Mouse (Mus musculus) MEL (cell line): ENCODE measurements around the gene Umad1.

Experiments
- CTCF ChIP-seq, 3 experiments: IDR thresholded peaks in 2 of 3; conservative IDR thresholded peaks in 1 of 3; 2 replicates each; pipeline ENCODE4 v1.5.1; 2011 to 2012; ENCODE audit warnings: low read length in 3 of 3, low read depth in 2 of 3, mild to moderate bottlenecking in 2 of 3, improper control_type of control experiment in 1 of 3, inconsistent platforms in 1 of 3, mixed read lengths in 1 of 3, moderate library complexity in 1 of 3; ENCODE audit not compliant: control insufficient read depth in 1 of 3, insufficient read depth in 1 of 3, poor library complexity in 1 of 3, severe bottlenecking in 1 of 3
- E2F4 ChIP-seq: IDR thresholded peaks from 2 replicates; pipeline ENCODE4 v1.6.1; 2011; ENCODE audit warnings: low read depth, low read length, improper control_type of control experiment, borderline replicate concordance
- EP300 ChIP-seq, 2 experiments: IDR thresholded peaks; 2 replicates each; pipeline ENCODE4 v1.6.1; 2011; ENCODE audit warnings: improper control_type of control experiment in 2 of 2, low read length in 2 of 2, low read depth in 1 of 2, mild to moderate bottlenecking in 1 of 2
- GATA1 ChIP-seq: IDR thresholded peaks from 2 replicates; pipeline ENCODE4 v1.6.1; 2011; ENCODE audit warnings: low read depth, low read length, improper control_type of control experiment
- HCFC1 ChIP-seq: IDR thresholded peaks from 2 replicates; pipeline ENCODE4 v1.6.1; 2012; ENCODE audit warnings: low read depth, mild to moderate bottlenecking, inconsistent platforms, low read length, improper control_type of control experiment, moderate library complexity
- NELFE ChIP-seq: IDR thresholded peaks from 2 replicates; pipeline ENCODE4 v1.6.1; 2011; ENCODE audit warnings: low read depth, low read length, improper control_type of control experiment
- NRF1 ChIP-seq: IDR thresholded peaks from 2 replicates; pipeline ENCODE4 v1.6.1; 2014; ENCODE audit warnings: low read depth, mild to moderate bottlenecking, inconsistent platforms, low read length, improper control_type of control experiment, moderate library complexity; ENCODE audit not compliant: poor library complexity, insufficient read depth, severe bottlenecking
- POLR2A ChIP-seq, 2 experiments: IDR thresholded peaks; 2 replicates each; pipeline ENCODE4 v1.6.1; 2011 to 2012; ENCODE audit warnings: low read length in 2 of 2, mild to moderate bottlenecking in 2 of 2, control low read depth in 1 of 2, improper control_type of control experiment in 1 of 2, low read depth in 1 of 2, moderate library complexity in 1 of 2; ENCODE audit not compliant: control insufficient read depth in 1 of 2, insufficient read depth in 1 of 2, poor library complexity in 1 of 2
- SIN3A ChIP-seq: IDR thresholded peaks from 2 replicates; pipeline ENCODE4 v1.6.1; 2012; ENCODE audit warnings: low read length, improper control_type of control experiment, inconsistent platforms

DNA sequence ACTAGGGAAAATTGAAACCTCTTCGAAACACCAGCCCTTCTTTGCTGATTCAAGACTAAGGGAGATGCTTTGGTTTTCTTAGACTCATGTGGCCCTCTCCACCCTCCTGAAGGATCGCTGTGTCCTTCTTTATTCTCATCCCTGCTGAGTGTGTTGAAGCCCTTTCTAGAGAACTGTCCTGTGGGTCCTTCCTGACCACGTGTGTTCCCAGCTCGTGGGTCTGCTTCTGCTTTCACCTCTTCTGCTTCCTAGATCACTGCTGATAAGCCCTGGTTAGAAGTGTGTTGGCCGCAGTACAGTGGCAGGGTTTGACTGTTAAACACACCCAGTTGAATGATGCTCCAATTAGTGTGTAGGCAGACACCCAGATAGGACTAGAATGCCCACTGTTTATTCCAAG lies 168.6 kb downstream of the Umad1 start:
- TF ChIP-seq NELFE = no peak
- no peak for TF ChIP-seq NRF1
- TF ChIP-seq GATA1 = no peak
- TF ChIP-seq CTCF (IDR thresholded peaks at IDR 0.05 in 2 of 3, conservative IDR thresholded peaks at IDR 0.05 in 1 of 3; ENCODE audit: control insufficient read depth in 1 of 3, insufficient read depth in 1 of 3, low read depth in 2 of 3, low read length in 3 of 3, poor library complexity in 1 of 3, severe bottlenecking in 1 of 3) = no peak
- TF ChIP-seq E2F4 = no peak
- no peak for TF ChIP-seq EP300 (IDR thresholded peaks at IDR 0.05; ENCODE audit: low read depth in 1 of 2, low read length in 2 of 2)
- no peak for TF ChIP-seq SIN3A
- no peak for TF ChIP-seq HCFC1
- no peak for TF ChIP-seq POLR2A (IDR thresholded peaks at IDR 0.05; ENCODE audit: control insufficient read depth in 1 of 2, insufficient read depth in 1 of 2, low read depth in 1 of 2, low read length in 2 of 2, poor library complexity in 1 of 2)
